Mouse (Mus musculus): ENCODE measurements around the gene Acy3.
"Not testable (repeated sequence)": the region's sequence is repeated elsewhere in the genome, so short reads cannot be mapped to it uniquely, and the experiment has no call there.

Gene Acy3

GRCm38 (mm10) chr19:3986334-3986733 is at the start of gene Acy3:
Gene Acy3 (plus strand): TSS chr19:3986570.
- DNase-seq (ENCODE audit: low spot score): peak; percentile 70

GRCm38 (mm10) chr19:3942315-3942714 is 44.1 kb upstream of the Acy3 start:
- no peak for DNase-seq (ENCODE audit: low spot score)

- DNase-seq (ENCODE audit: low spot score): peak; percentile 12
These were observed 43.2 kb upstream of the Acy3 start for GRCm38 (mm10) chr19:3942986-3943735.

- DNase-seq (ENCODE audit: low spot score): peak; percentile 19
These were observed 40.4 kb upstream of the Acy3 start for GRCm38 (mm10) chr19:3945872-3946564.

- peak; percentile 82 for DNase-seq (ENCODE audit: low spot score)
These were observed 39.7 kb upstream of the Acy3 start for GRCm38 (mm10) chr19:3946715-3947114.

GRCm38 (mm10) chr19:3947813-3948212 is 38.6 kb upstream of the Acy3 start:
- no peak for DNase-seq (ENCODE audit: low spot score)

GRCm38 (mm10) chr19:3948546-3948945 is 37.8 kb upstream of the Acy3 start:
- DNase-seq (ENCODE audit: low spot score): no peak

GRCm38 (mm10) chr19:3950331-3950730 is 36.0 kb upstream of the Acy3 start:
- no peak for DNase-seq (ENCODE audit: low spot score)

- DNase-seq (ENCODE audit: low spot score): no peak
These were observed 34.9 kb upstream of the Acy3 start for GRCm38 (mm10) chr19:3951461-3951860.

- no peak for DNase-seq (ENCODE audit: low spot score)
These were observed 34.3 kb upstream of the Acy3 start for GRCm38 (mm10) chr19:3952099-3952498.

GRCm38 (mm10) chr19:3955033-3955432 is 31.3 kb upstream of the Acy3 start:
- no peak for DNase-seq (ENCODE audit: low spot score)

- no peak for DNase-seq (ENCODE audit: low spot score)
These were observed 30.6 kb upstream of the Acy3 start for GRCm38 (mm10) chr19:3955804-3956203.

GRCm38 (mm10) chr19:3957296-3958036 is 28.9 kb upstream of the Acy3 start:
- DNase-seq (ENCODE audit: low spot score): not testable (repeated sequence)

- no peak for DNase-seq (ENCODE audit: low spot score)
These were observed 27.9 kb upstream of the Acy3 start, which contains the start of gene Aldh3b3 for GRCm38 (mm10) chr19:3958470-3958869. Gene Aldh3b3 (plus strand): TSS chr19:3958645.

GRCm38 (mm10) chr19:3959030-3959429 is 27.3 kb upstream of the Acy3 start:
- no peak for DNase-seq (ENCODE audit: low spot score)

- DNase-seq (ENCODE audit: low spot score): no peak
These were observed 26.2 kb upstream of the Acy3 start for GRCm38 (mm10) chr19:3960211-3960610.

GRCm38 (mm10) chr19:3961805-3962204 is 24.6 kb upstream of the Acy3 start:
- not testable (repeated sequence) for DNase-seq (ENCODE audit: low spot score)

GRCm38 (mm10) chr19:3962469-3962868 is 23.9 kb upstream of the Acy3 start:
- no peak for DNase-seq (ENCODE audit: low spot score)

GRCm38 (mm10) chr19:3964030-3964429 is 22.3 kb upstream of the Acy3 start:
- DNase-seq (ENCODE audit: low spot score): no peak

- DNase-seq (ENCODE audit: low spot score): no peak
These were observed 19.9 kb upstream of the Acy3 start for GRCm38 (mm10) chr19:3966330-3967075.

GRCm38 (mm10) chr19:3967258-3967657 is 19.1 kb upstream of the Acy3 start:
- DNase-seq (ENCODE audit: low spot score): no peak

GRCm38 (mm10) chr19:3972229-3972628 is 14.1 kb upstream of the Acy3 start, which contains the start of gene Aldh3b2:
Gene Aldh3b2 (plus strand): TSS chr19:3972328.
- DNase-seq (ENCODE audit: low spot score): no peak
